Mouse (Mus musculus): ENCODE measurements around the gene Zfp692. TPM values are rescaled to one million over a fixed set of nuclear protein-coding genes. Genes with fewer than 3 reads are reported as not detected.

Zfp692 gene
- polyA plus RNA-seq (2012; rRNA removed): 43.0 and 45.3 TPM in 2 replicates

DNA sequence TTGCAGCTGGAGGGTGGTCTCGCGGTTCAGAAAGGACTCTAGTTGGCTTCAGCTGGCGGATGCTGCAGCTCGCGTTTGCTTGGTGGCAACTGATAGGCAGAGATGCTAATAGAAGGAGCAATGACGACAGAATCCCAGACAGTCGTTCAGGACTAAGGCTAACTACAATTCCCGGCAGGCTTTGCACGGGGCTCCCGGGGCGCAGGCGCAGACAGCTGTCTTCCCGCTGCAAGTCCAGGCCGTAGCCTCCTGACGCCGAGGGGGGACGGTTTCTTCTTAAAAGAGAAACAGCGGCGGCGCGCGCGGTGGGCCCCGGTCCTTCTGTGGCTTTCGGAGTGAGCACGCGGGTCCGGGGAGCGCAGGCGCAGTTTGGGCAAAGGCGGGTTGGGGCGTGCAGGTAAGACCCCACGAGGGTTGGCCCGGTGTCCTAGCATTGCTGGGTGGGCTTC is at the start of gene Zfp692:
Gene Zfp692 (plus strand): TSS at position 210 of the 449 bp plus-strand sequence.

DNA sequence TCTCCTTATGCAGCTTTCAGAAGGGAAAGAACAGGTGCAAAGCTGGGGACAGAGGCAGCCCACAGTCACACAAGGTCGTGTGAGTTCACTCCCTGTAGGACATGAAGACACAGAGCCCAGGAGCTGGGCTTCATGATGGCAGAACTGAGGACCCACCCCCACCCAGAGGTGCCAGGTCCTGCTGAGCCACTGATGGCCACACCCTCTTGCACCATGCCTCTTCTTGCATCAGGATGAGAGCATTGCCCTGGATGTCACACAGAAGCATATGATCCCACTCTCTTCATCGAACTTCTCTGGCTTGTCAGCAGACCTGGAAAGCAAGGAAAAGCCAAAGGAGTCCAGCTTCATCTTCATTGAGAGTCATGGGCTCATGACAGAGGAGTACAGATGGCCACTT is 32.3 kb upstream of the Zfp692 start, which contains the start of gene 4930438A08Rik:
Gene 4930438A08Rik (plus strand): TSS at position 228 of the 400 bp plus-strand sequence.

DNA sequence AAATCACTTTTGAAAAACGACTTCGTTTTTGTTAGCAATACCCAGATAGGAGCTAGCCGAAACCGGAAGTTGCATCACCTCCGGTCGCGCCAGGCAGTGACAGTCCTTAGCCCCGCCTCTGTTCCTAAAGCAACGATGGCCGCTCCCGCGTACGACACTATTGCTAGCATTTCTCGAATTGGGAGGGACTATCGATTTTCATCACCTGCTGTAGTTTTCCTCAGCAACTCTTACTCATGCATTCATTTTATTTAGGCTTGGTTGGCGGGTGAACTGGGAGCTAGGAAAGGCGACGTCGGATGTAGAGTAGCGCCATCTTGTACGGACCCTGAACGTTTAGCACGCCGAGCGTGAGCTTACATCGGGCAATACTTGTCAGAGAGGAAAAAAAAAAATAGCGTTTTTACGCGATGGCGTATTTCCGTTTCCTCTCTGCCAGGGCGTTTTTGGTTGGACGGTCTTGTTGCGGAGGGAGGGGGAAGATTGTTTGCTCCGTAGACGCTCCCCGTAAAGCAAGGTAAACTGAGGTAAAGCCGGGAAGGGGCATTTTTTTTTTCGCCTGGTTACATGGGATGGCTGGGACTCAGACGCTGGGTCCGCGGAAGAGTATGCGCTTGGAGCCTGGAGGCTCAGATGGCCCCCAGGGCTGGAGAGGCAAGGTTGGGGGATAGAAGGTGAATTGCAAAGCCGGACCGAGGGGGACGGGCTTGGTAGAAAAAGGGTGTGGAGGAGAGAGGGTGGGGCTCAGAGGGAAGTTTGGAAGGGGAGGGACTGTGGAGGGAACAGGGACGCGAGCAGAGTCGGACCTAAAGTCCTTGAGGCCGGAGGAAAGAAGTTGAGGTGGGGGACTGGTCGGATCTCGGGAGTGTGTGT is 23.6 kb downstream of the Zfp692 start, which contains the start of the genes Zfp672 and Sh3bp5l:
Gene Zfp672 (minus strand): TSS at position 64 of the 873 bp plus-strand sequence.
Gene Sh3bp5l (plus strand): TSS at position 449 of the 873 bp plus-strand sequence.

Other genes with a start within 250 kb of the Zfp692 start
- 0.09 and 0.40 TPM in 2 replicates for gene Gm12248, start 213.9 kb upstream of the Zfp692 start, polyA plus RNA-seq (2012; rRNA removed)
- 29.1 and 36.0 TPM in 2 replicates for gene Cnot8, start 202.9 kb upstream of the Zfp692 start, polyA plus RNA-seq (2012; rRNA removed)
- gene Gemin5, start 138.5 kb upstream of the Zfp692 start, polyA plus RNA-seq (2012; rRNA removed): 5.5 and 5.9 TPM in 2 replicates
- 22.7 and 27.2 TPM in 2 replicates for gene Mrpl22, start 135.4 kb upstream of the Zfp692 start, polyA plus RNA-seq (2012; rRNA removed)
- 4.1 and 5.9 TPM in 2 replicates for gene Igtp, start 107.5 kb upstream of the Zfp692 start, polyA plus RNA-seq (2012; rRNA removed)
- gene Irgm2, start 107.5 kb upstream of the Zfp692 start, polyA plus RNA-seq (2012; rRNA removed): 5.0 and 5.3 TPM in 2 replicates
- gene 4930438A08Rik, start 32.3 kb upstream of the Zfp692 start, polyA plus RNA-seq (2012; rRNA removed): 0.05 TPM in 1 of 2 replicates, not detected in the other
- 46.9 and 49.0 TPM in 2 replicates for gene Zfp672, start 23.3 kb downstream of the Zfp692 start, polyA plus RNA-seq (2012; rRNA removed)
- 36.8 and 41.1 TPM in 2 replicates for gene Sh3bp5l, start 23.7 kb downstream of the Zfp692 start, polyA plus RNA-seq (2012; rRNA removed)
- gene Lypd8, start 72.0 kb downstream of the Zfp692 start, polyA plus RNA-seq (2012; rRNA removed): 11,928 and 12,556 TPM in 2 replicates
- 344 and 578 TPM in 2 replicates for gene 1810065E05Rik, start 114.0 kb downstream of the Zfp692 start, polyA plus RNA-seq (2012; rRNA removed)
- gene Gm12253, start 125.5 kb downstream of the Zfp692 start, polyA plus RNA-seq (2012; rRNA removed): not detected in 2 replicates
- not detected in 2 replicates for gene Lypd9, start 145.9 kb downstream of the Zfp692 start, polyA plus RNA-seq (2012; rRNA removed)
- not detected in 2 replicates for gene Olfr30, start 155.2 kb downstream of the Zfp692 start, polyA plus RNA-seq (2012; rRNA removed)
- gene Olfr332, start 185.5 kb downstream of the Zfp692 start, polyA plus RNA-seq (2012; rRNA removed): not detected in 2 replicates
- gene Olfr331, start 195.5 kb downstream of the Zfp692 start, polyA plus RNA-seq (2012; rRNA removed): not detected in 2 replicates
- not detected in 2 replicates for gene Olfr330, start 227.8 kb downstream of the Zfp692 start, polyA plus RNA-seq (2012; rRNA removed)
- not detected in 2 replicates for gene Olfr329-ps, start 239.4 kb downstream of the Zfp692 start, polyA plus RNA-seq (2012; rRNA removed)
- not detected in 2 replicates for gene Olfr328, start 248.6 kb downstream of the Zfp692 start, polyA plus RNA-seq (2012; rRNA removed)